Mouse (Mus musculus) megakaryocyte progenitor cell, adult 5-6 weeks (primary cell): ENCODE results near the gene Stip1. TPM values are rescaled to one million over a fixed set of nuclear protein-coding genes. Genes with fewer than 3 reads are reported as not detected.
A peak's percentile ranks its signal among the peaks of the same experiment; 100 is the strongest.
"Not testable (repeated sequence)": the region's sequence is repeated elsewhere in the genome, so short reads cannot be mapped to it uniquely, and the experiment has no call there.

Experiments used
- ATAC-seq: replicated peaks from 2 replicates; pipeline ENCODE4 v1.8.0; 2016; ENCODE audit warnings: mild to moderate bottlenecking, moderate TSS enrichment, inconsistent platforms; ENCODE audit not compliant: poor library complexity
- total RNA-seq, 2 experiments: library from RNA; stranded (forward) in 1 of 2; stranded (reverse) in 1 of 2; fragments of 157-497, 149-512 nt in 1 of 2; fragments of 200-1000 nt in 1 of 2; gene quantifications; 2 replicates each; pipeline versions ENCODE4 v1.2.3 to v1.2.4; 2015 to 2017

The Stip1 gene
- total RNA-seq (2015) (197 and 204 TPM in 2 replicates), total RNA-seq (2017) (244 and 250 TPM in 2 replicates)

DNA sequence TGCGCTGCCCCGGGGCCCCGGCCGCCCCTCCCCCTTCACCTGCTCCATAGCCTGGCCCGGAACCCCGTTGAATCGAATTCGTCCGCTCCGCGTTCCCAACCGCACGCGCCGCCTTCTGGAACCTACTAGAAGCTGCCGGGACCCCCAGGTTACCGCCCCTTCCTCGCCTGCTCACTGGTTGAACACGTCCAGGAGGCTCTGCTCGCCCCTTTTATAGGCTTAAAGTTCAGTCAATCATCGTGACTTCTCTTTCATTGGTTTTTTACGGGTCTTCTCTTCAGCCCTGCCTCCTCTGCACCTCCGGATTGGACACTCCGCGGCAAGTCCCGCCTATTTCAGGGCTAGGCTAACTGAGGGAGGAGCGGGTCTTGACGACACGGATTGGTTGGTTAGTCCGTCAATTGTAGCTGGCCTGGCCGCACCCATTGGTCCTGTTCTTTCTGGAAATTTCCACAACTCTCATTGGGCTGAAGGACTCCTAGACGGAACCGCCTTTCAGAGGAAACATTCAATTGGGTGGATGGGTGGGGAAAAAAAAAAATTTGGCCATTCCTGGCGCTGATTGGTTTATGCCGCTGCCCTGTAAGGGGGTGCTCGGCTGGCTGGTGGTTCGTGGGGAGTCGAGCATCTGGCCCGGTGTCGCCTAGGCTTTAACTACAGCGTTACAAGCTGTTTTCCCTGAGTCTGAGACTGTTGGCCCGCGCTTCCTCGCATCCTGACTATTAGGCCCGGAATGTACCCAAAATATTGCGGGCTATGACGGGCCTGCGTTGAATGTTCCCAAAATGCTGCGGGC is at the start of gene Stip1:
Gene Stip1 (minus strand): TSS at position 127 of the 796 bp plus-strand sequence.
- peak; percentile 95 for ATAC-seq

DNA sequence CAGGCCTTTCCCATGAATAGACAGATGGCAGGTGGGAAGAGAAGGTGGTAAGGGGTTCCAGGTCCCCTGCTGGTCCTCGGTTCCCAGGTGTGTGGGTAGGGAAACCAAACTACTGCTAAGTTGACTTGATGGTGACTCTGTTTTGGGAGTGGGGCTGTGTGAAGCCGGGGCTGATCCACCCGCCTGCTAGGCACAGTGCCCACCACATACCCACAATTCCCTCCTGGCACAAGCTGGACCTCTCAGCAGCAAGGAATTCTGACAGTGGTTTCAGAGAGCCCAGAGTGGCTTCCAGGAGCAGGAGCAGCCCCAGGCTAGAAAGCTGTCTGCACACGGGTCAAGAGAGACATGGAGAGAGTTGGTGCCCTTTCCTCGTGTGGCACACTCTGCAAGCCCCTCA is 49.3 kb upstream of the Stip1 start:
- no peak for ATAC-seq

DNA sequence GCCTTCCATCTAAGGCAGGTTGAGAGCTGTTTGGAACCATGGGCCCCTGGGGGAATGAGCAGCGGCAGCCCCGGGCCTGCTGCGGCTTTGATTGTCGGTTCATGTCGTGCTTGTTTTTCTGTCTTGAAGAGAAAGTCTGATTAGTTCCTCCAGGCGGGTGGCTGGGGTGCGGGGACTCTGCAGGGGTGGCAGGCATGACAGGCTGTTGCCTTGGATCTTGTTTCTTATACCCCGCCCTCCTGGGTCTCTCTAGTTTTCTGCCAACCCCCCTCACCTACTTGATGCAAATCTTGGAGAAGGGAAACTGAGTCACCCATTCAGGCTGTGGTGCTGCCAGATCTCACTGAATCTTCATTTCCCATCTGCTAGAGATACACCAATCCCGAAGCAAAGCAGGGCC is 48.8 kb upstream of the Stip1 start:
- ATAC-seq: 0 out of 2 replicates have a peak, but pooled peaks have one; percentile 6

DNA sequence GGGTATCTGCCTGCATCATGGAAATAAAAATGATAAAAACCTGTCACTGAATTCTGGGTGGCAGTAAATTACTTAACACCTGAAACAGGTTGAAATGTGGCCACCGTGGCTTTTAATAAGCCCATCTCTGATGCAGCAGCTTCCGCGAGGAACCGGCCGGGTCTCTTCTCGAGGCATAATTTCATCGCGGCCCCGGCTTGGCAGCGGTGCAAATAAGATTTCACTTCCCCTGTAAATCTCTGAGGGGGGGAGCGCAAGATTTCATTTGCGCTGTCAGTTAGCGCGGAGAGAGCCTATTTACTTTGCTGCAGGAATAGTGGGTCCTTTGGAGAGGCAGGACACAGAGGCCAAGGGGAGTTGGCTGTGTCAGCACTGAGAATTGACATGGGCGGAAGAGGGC is 45.0 kb upstream of the Stip1 start:
- no peak for ATAC-seq

DNA sequence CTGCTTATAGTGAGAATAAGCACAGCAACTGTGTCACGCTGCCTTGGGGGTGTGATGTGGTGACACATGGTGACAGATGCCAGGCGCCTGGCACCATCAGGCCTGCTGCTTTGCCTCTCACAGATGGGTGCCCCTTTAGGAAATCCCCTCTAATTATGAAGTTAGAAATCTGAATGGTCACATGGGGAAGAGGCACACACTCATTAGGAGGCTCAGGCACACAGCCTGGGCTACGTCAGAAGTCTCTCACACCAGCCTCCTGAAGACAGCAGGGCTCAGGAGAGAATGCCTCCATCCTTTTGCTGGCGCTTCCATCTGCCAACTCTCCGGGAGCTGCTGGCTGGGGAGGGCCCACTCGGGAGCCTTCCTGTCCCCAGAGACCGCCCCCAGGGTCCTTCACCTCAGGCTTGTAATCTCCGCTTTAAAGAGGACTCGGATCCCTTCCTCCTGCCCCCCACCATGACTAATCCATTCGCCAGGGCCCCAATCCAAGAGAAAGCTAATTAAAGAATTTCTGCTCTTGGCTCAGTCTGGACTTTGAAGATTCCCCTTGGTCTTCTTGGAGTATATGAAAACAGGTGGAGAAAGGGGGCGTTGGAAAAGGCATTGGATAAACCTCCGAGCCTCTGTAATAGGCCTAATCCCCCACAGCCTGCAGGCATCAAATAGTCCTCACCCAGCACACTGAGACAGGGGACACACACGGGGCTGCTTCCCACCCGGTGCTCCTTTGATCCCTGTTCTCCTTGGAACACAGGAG is 43.4 kb upstream of the Stip1 start:
- no peak for ATAC-seq

DNA sequence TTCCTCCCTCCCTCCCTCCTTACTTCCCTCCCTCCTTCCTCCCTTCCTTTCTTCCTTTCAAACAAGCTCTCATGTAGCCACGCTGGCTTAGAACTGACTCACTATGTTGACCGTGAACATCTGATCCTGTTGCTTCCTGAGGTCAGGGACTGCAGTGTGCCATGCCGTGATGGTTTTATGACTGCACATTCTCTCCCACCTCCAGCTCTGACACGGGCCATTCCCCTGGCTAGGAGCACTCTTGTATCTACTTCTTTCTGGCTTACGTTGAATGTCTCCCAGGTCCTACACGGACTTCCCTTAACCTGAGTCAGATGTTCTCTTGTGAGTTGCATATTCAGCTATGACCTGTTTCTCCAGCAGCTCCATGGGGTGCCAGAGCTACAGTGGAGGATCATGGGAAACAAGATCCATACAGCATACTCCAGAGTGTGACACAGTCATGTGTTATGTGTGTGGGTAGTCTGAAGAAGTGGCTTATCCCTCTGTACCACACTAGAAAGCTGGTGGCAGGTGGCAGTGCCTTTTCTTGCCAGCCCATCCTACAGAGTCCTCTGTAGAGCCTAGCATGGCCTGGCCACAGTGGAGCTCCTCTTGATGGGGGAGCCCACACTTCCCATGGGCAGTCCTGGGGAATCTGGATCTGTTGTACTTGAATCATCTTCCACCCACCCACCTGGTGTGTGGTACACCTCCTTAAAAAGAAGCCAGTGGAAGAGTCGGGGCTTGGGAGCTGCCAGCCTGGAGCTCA is 41.9 kb upstream of the Stip1 start:
- no peak for ATAC-seq

DNA sequence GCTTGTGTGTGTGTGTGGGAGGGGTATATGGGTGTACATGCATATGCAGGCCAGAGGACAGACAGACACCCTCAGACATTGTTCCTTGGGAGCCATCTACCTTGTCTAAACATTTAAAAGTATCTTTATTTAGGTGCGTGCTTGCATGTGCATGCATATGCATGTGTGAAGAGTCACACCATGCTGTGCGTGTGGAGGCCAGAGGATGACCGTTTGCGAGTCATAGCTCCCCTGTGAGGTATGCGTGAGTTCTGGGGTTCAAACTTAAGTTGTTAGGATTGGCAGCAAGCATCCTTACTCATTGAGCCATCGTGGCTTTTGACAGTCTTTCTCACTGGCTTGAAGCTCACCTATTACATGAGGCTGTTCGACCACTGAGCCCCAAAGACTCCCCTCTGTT is 38.5 kb upstream of the Stip1 start:
- no peak for ATAC-seq

DNA sequence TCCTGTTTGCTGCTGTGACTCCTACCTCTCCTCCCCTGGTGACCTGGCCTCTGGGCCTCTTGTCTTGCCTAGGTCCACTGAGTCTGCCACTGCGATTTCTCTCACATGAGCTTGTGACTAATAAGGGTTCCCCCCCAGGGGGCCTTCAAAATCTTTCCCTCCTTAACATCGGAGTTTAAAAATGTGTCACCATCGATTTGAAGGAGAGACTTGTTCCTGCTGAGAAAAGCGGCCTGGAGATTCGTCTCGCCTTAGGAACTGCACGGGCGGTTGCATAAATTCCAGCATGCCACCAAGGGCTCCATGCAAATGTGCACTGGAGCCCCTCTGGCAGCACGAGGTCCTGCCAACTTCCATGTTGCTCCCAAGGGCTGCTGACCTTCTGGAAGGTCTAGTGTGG is 37.9 kb upstream of the Stip1 start:
- no peak for ATAC-seq

DNA sequence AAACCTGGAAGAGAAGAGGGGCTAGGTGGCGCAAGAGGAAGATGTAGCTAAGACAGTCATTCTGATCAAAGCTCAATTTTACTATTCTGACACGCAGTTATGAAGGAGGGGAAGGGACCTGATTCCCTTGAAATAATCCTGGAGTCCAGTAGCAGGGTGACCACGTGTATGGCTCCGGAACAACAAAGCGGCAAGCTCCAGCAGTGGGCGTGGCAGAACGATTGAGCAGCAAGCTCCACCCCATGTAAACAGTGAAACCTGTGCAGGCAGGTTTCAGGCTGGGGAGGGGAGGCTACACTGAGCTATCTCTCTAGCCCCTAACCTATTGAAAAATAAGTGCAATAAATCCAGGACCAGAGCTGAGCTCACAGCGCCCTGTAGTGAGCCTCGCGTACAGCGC is 35.6 kb upstream of the Stip1 start:
- ATAC-seq: not testable (repeated sequence)

DNA sequence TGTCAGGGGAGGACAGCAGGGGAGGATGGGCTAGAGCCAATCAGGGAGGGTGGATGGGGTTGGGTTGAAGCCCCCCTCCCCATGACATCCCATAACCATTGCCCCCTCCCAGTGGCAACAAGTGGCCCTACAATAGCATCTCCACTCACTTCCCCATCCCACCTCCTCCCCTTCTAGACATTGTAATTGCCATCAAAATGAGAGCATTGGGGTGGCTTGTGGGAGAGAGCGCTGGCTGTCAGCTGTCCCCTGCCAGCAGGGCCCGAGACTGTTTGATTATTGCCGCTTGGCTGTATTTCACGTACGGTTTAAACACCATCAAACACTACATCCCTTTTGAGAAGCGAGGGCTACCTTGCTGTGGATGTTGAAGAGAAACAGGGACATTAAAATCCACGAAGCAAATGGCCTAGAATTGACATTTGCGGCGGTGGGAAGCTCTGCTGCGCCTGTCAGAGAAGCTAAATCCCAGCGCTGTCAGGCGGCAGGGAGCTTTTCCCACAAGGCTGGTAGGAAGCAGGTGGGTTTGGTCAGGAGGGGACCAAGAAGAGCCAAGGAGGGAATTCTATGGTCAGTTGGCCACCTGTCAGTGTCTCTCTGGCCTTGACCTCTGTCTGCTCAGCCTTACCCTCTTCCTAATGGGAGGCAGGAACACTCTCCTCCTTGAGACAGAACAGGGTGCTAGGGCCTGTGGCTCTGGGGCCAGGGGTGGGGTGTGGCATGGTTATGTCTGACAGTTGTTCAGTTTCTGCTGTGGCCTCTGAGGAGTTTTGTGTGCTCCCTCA is 34.4 kb upstream of the Stip1 start:
- ATAC-seq: no peak

DNA sequence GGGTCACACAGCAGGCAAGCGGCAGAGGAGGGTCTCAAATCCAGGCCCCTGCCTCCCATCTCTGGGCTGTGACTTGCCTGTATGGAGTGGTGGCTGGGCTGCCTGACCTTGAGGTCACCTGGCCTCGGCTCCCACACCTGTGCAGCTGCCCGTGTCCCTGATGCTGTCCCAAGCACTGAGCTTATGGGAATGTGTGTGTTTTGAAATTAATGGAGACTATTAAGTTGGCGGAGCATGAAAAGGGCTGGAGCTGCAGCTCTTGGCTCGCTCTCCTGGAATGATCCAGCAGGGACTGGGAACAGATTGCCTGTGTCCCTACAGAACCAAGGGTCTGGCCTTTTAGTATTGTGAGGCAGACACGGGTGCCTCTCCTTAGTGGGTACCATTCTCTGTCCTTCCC is 32.5 kb upstream of the Stip1 start:
- ATAC-seq: no peak

DNA sequence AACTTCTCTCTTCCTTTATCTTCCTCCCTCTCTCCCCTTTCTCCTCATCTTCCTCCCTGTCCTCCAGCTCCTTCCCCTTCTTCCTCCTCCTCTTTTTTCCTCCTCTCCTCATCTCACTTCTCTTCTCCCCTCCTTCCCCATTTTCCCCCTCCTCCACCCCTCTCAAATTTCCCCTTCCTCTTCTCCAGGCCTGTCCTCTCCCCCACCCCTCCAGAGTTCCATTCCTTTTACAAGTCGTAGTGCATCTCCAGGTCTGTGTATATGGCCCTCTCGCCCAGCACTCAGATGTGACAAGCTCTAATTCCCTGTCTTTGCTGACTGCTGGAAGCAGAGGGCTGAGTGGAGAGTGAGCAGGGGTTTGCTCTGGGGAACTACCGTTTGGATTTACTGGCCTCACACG is 31.0 kb upstream of the Stip1 start:
- ATAC-seq: no peak

DNA sequence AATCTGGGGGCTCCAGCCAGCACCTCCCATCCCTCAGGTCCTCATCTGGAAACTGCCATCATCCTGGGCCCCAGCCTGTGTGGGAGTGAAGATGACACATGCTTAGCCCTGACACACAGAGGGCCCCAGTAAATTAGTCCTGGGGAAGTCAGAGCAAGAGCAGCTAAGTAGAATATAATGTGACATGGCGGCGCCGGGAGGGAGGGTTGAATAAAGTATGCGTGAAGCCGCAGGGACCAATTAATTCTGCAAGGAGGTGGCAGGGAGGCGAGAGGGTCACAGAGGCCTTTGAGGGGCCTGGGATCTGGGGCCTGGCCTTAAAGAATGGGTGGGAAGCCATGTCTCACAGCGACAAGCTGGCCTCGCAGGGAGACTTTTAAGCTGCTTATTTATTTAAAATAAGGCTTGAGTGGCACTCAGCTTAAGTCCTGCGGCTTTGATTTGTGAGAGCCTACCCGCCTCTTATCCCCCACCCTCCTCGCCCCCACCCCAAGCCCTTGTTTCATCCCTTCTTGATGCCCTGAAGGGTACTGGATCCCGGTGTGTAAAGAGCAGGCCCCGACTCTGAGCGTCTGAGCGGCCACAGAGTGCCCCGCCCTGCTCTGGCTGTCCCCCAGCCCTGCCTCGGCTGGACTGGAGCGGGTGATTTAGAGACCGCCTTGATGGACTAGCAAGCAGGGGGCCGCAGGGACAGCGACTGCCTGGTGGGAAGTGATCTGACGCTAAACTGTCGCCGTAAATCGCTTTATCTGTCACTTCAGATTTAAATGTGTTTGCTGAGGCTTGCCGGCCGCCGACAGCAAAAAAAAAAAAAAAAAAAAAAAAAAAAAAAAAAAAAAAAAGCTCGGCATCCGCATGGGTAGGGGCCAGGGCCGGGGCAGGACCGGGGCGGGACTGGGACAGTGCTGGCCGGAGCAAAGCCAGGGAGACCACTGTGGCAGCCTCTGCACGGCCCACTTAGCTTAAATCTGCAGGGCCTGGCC is 30.3 kb upstream of the Stip1 start:
- ATAC-seq: no peak

DNA sequence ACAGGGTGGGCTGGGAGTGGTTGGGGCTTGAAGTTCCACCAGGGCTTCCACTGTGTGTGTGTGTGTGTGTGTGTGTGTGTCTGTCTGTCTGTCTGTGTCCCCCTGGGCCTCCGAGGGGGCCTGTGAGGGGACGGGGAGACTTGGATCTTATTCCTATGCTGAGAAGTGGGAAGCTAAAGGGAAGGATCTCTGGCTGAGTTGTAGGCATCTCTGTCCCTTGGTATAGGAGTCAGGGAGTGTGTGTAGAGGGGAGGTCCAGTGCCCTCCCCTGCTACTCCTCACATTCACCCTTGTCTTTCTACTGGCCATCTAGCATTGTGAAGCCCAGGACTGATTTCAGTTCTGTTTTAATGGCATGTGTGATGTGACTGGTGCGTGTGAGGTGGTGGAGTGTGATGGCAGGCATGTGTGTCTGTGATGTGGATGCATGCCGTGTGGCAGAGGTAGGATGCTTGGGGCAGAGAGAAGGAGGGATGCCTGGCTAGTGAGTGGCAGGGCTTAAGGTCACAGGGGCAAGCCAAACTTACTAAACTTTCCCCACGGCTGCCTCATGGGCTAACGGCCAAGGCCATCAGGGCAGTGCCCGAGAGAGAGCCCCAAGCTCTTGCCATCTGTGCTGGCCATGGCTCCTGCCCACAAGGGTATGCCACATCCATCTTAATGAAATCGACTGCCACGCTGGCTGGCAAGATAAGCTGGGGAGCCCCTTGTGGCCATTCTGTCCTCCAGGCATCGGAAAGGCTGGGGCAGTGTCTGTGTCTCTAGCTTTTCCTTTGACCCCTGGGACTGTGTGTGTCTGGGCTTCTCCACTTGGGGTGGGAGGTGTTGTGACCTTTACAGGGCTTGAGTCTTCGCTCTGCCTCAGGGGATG is 29.1 kb upstream of the Stip1 start:
- no peak for ATAC-seq

DNA sequence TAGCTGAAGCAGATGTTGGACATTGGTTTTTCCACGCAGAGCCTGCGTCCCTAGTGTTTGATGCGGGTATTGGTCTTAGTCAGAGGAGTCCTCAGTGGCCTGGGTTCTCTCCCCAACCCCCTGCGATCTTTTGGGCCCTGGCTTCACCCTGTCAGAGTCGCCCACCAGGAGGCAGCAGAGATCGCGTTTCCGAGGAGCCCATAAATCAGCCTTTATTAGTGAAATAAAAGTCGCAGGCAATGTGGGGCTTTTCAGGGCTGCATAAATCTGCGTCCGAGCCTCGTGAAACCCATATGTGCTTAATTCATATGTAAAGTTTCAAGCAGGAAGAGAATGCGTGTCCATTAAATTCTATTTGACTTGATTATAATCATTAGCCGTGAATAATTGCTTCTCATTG is 28.4 kb upstream of the Stip1 start:
- ATAC-seq: peak; percentile 51

DNA sequence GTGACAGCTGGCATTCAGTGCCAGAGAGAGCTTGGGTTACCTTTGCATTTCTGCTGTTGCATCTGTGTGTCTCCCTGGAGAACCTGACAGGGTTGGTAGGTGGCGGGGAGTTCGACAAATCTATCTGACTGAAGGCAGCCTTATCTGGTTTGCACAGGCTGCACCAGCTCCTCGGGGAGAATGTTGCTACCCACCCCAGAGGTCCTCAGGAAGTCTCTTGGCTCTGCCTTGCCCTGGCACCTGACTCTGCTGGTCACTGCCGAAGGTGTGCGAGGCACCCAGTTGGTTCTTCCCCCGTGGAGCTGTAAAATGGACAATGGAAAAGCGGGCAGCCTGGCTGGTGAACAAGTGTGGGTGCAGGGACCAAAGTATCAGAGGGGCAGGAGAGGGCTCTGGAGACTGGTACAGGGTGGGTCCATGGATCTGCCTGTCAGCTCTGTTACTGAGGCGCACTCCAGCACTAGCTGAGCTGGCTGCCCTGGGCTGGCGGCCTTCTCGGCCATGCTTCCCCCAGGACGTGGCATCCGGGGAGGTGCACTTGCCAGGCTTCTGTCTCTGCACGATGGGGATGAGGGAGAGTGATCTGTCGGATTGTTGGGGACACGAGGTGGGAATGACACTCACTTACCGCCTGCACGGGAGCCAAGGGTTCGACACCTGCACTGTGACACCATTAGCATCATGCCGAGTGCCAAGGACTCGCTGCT is 27.7 kb upstream of the Stip1 start:
- ATAC-seq: peak; percentile 54

DNA sequence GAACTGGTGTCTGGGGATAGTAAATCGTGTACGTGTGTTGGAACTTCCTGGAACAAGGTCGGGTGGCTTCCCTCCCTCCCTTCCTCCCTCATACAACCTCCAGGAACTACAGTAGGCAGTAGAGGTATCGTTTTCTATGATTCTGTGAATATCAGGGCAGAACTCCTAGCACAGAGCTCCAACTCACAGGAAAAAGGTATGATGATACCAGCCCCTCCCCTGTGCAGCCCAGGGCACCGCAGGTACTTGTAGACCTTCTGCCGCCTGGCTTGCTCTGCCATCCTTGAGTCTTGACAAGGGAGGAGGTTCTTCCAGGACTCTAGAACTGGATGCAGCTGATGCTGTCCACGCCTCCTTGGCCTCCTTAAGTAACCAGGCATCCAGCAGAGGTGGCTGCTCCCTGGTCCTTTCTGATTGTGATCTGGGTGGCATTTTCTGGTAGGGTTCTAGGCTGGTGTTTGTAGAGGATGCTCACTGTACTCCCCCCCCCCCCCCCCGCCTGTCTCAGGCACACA is 27.1 kb upstream of the Stip1 start:
- ATAC-seq: no peak
